Mouse (Mus musculus) cerebellum, postnatal 25 days (tissue): ENCODE measurements around the gene Ttc27.

Source experiments
- DNase-seq, 2 experiments: peaks; one replicate each; pipeline ENCODE4 v3.0.0; 2021; ENCODE audit warnings: mixed read lengths in 2 of 2

Ttc27 gene

GRCm38 (mm10) chr17:74888836-74889534, 171.5 kb downstream of the Ttc27 start:
- DNase-seq, result no peak

GRCm38 (mm10) chr17:74889535-74890117, 172.1 kb downstream of the Ttc27 start:
- no peak for DNase-seq

GRCm38 (mm10) chr17:74902453-74902852, 184.9 kb downstream of the Ttc27 start:
- no peak for DNase-seq

GRCm38 (mm10) chr17:74903411-74904331, 186.1 kb downstream of the Ttc27 start:
- no peak for DNase-seq

GRCm38 (mm10) chr17:74904332-74904687, 186.8 kb downstream of the Ttc27 start:
- no peak for DNase-seq

GRCm38 (mm10) chr17:74904956-74905355, 187.4 kb downstream of the Ttc27 start:
- DNase-seq, result no peak

- no peak for DNase-seq
Observed at GRCm38 (mm10) chr17:74912995-74913394, 195.5 kb downstream of the Ttc27 start.
